Mouse (Mus musculus) kidney, adult 2 months (tissue): Measurements from ENCODE around the gene Uqcr11.

Experiments
- CTCF ChIP-seq: fragments of 200-500 bp; conservative IDR thresholded peaks from 2 replicates; pipeline ENCODE4 v1.5.1; 2011; ENCODE audit warnings: low read depth, mild to moderate bottlenecking, control low read depth, low read length, moderate library complexity, mixed read lengths; ENCODE audit not compliant: insufficient read depth, insufficient read length
- POLR2A ChIP-seq: fragments of 200-500 bp; IDR thresholded peaks from one replicate; pipeline ENCODE4 v1.6.1; 2011; ENCODE audit warnings: low read depth, low read length, control low read depth

- TF ChIP-seq CTCF (no peak), POLR2A (no peak)
Measured at GRCm38 (mm10) chr10:80397524-80398173, 9.0 kb downstream of the Uqcr11 start.
